Mouse (Mus musculus): ENCODE data around the gene Tubg2. TPM values are rescaled to one million over a fixed set of nuclear protein-coding genes. Genes with fewer than 3 reads are reported as not detected.
A peak's percentile ranks its signal among the peaks of the same experiment; 100 is the strongest.

Tubg2 gene
- polyA plus RNA-seq, 1 experiment from 2014 or later: 34.6 TPM

GRCm38 (mm10) chr11:101170354-101170810 is 14.7 kb downstream of the Tubg2 start, which contains the start of gene Cntnap1:
Cntnap1 (plus strand) TSS chr11:101170523.
- Histone ChIP-seq H3K4me2 (peak within 1 kb of the TSS; percentile 91), H3K4me1 (replicated peaks) (peaks cover 67% of the 10 kb centered on the region), H3K4me3 (peak within 1 kb of the TSS; percentile 76), H3K27me3 (peaks cover 72% of the 10 kb centered on the region), H3K36me3 (peaks cover 24% of the 10 kb centered on the region), H3K9me3 (no peaks in the 10 kb centered on the region), H3K27ac (peak within 1 kb of the TSS; percentile 87), H3K9ac (peak within 1 kb of the TSS; percentile 83)
- ATAC-seq (ENCODE audit: low FRiP score): no peak
- under 1% methylated on average over 35 of the region's 35 CpGs for WGBS

DNA sequence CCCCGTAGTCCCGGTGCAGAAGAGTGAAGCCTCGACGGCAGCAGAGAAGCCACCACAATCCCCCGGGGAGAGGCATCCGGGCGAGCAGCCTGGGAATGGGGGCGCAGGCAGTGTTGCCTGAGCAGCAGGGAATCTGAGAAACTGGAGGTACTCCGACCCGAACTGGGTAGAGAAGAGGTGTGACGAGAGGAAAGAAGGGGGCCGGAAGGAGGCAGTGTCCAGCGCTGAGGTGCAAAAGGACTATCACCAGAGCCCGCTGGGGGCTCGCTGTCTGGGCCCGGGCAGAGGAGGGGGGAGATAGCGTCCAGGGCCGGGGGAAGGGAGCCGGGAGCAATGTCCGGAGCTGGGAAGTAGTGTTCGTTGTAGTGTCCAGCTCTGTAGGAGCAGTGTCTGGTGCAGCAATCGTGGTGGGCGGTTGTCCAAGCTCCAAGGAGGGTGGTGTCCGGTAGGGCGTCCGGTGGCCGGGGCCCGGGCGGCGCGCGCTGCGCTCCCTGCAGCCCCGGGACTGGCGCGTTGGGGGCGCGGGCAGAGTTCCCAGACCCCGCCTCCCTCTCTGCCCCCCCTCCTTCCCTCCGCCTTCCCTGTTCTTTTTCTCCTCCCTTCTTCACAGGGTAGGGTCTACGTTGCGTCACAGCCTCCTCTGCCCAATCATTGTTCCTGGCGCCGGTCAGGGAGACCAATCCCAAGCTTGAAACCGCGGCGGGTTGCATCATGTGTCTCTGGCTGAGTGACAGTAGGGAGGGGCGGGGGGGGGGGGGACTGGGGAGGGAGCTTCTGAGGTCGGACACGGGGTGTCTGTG is 15.3 kb downstream of the Tubg2 start, which contains the start of gene Plekhh3:
TSS of gene Plekhh3 (minus strand) at position 541 of the 800 bp plus-strand sequence.
- peaks cover 71% of the 10 kb centered on the region for H3K4me1 ChIP-seq (replicated peaks)
- peak within 1 kb of the TSS; percentile 76 for H3K4me3 ChIP-seq
- peaks cover 21% of the 10 kb centered on the region for H3K36me3 ChIP-seq
- peak within 1 kb of the TSS; percentile 83 for H3K9ac ChIP-seq
- under 1% methylated on average over 40 of the region's 50 CpGs for WGBS
- H3K9me3 ChIP-seq: no peaks in the 10 kb centered on the region
- ATAC-seq (ENCODE audit: low FRiP score): peak; percentile 96
- H3K27ac ChIP-seq: peak within 1 kb of the TSS; percentile 89
- H3K27me3 ChIP-seq: peaks cover 69% of the 10 kb centered on the region
- H3K4me2 ChIP-seq: peak within 1 kb of the TSS; percentile 91

- H3K36me3 ChIP-seq: peaks cover 12% of the 10 kb centered on the region
- peak overlapping the region; percentile 83 for H3K4me2 ChIP-seq
- H3K4me3 ChIP-seq: peak overlapping the region; percentile 49
- under 1% methylated on average over 31 of the region's 31 CpGs for WGBS
- H3K27ac ChIP-seq: peak overlapping the region; percentile 89
- H3K27me3 ChIP-seq: peaks cover 66% of the 10 kb centered on the region
- H3K9me3 ChIP-seq: no peaks in the 10 kb centered on the region
- ATAC-seq (ENCODE audit: low FRiP score): peak; percentile 46
- peaks cover 77% of the 10 kb centered on the region for H3K4me1 ChIP-seq (replicated peaks)
- H3K9ac ChIP-seq: peak overlapping the region; percentile 69
These were observed 16.2 kb downstream of the Tubg2 start for GRCm38 (mm10) chr11:101171721-101172433.

GRCm38 (mm10) chr11:101172434-101172815 is 16.7 kb downstream of the Tubg2 start:
- 20% methylated on average over 5 of the region's 5 CpGs for WGBS
- Histone ChIP-seq H3K27ac (peak overlapping the region; percentile 89), H3K4me1 (replicated peaks) (peaks cover 83% of the 10 kb centered on the region), H3K27me3 (peaks cover 66% of the 10 kb centered on the region), H3K4me3 (peak overlapping the region; percentile 49), H3K9me3 (no peaks in the 10 kb centered on the region), H3K36me3 (peaks cover 6% of the 10 kb centered on the region), H3K9ac (peak overlapping the region; percentile 69), H3K4me2 (peak overlapping the region; percentile 83)
- no peak for ATAC-seq (ENCODE audit: low FRiP score)

- Histone ChIP-seq H3K4me2 (peak overlapping the region; percentile 59), H3K4me3 (peak overlapping the region; percentile 32), H3K27me3 (peaks cover 66% of the 10 kb centered on the region), H3K9ac (peak overlapping the region; percentile 73; the same call in 1 of the 2 replicates), H3K36me3 (no peaks in the 10 kb centered on the region), H3K9me3 (no peaks in the 10 kb centered on the region), H3K4me1 (replicated peaks) (peaks cover 88% of the 10 kb centered on the region), H3K27ac (no peak overlapping the region)
- no peak for ATAC-seq (ENCODE audit: low FRiP score)
- 4% methylated on average over 11 of the region's 11 CpGs for WGBS
These were observed 17.4 kb downstream of the Tubg2 start for GRCm38 (mm10) chr11:101173112-101173511.

DNA sequence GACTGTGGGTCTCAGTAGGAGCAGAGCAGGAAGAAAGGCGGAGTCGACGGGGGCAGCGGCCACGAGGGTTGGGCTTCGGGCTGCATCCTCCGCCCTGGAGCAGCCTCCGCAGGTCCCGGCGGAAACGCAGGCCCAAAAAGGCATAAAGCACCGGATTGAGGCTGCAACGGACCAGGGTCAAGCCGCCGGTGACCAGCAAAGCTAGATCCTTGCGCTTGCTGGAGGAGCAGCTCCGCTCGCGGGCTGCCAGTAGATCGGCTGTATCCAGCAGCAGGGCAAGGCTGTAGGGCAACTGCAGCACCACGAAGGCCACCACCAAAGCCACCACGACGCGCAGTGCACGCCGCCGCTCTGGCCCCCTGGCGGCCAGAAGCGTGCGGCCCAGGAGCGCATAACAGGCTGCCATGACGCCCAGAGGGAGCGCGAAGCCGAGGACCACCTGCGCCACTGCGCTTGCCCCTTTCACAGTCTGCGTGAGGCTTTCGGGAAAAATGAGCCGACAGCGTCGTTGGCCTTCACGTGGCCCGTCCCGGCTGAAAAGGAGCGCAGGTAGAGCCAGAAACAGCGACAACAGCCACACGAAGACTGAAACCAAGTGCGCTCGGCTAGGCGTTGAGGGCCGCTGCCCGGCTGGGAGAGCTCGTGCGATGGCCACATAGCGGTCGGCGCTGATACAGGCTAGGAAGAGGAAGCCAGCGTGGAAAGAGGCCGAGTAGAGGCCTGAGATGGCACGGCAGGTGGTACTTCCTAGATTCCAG is 18.1 kb downstream of the Tubg2 start:
- WGBS: under 1% methylated on average over 61 of the region's 61 CpGs
- peak overlapping the region; percentile 32 for H3K4me3 ChIP-seq
- peak overlapping the region; percentile 71 for H3K27ac ChIP-seq
- H3K4me2 ChIP-seq: peak overlapping the region; percentile 59
- H3K9me3 ChIP-seq: no peaks in the 10 kb centered on the region
- no peaks in the 10 kb centered on the region for H3K36me3 ChIP-seq
- H3K4me1 ChIP-seq (replicated peaks): peaks cover 87% of the 10 kb centered on the region
- peak; percentile 33 for ATAC-seq (ENCODE audit: low FRiP score)
- H3K27me3 ChIP-seq: peaks cover 66% of the 10 kb centered on the region
- peak overlapping the region; percentile 73 for H3K9ac ChIP-seq

DNA sequence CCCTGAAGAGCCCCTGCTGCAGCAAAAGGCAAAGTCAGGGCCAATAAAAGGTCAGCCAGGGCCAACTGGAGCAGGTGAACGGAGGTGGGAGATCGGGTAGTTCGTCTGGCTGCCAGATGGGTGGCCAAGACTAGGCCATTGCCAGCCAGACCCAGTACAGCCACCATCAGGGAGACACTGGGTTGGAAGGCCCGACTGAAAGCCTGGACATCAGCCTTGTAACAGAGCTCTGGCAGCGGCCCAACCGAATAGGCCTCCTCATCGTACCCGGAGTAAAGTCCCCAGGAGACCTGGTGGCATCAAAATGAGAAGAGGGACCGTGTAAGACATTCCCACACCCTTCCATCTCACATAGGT is 18.7 kb downstream of the Tubg2 start:
- ATAC-seq (ENCODE audit: low FRiP score): no peak
- H3K4me3 ChIP-seq: peak overlapping the region; percentile 32
- H3K27me3 ChIP-seq: peaks cover 66% of the 10 kb centered on the region
- H3K36me3 ChIP-seq: no peaks in the 10 kb centered on the region
- 21% methylated on average over 9 of the region's 9 CpGs for WGBS
- peak overlapping the region; percentile 73 for H3K9ac ChIP-seq
- H3K4me2 ChIP-seq: peak overlapping the region; percentile 59
- peaks cover 82% of the 10 kb centered on the region for H3K4me1 ChIP-seq (replicated peaks)
- H3K27ac ChIP-seq: peak overlapping the region; percentile 71
- H3K9me3 ChIP-seq: no peaks in the 10 kb centered on the region

DNA sequence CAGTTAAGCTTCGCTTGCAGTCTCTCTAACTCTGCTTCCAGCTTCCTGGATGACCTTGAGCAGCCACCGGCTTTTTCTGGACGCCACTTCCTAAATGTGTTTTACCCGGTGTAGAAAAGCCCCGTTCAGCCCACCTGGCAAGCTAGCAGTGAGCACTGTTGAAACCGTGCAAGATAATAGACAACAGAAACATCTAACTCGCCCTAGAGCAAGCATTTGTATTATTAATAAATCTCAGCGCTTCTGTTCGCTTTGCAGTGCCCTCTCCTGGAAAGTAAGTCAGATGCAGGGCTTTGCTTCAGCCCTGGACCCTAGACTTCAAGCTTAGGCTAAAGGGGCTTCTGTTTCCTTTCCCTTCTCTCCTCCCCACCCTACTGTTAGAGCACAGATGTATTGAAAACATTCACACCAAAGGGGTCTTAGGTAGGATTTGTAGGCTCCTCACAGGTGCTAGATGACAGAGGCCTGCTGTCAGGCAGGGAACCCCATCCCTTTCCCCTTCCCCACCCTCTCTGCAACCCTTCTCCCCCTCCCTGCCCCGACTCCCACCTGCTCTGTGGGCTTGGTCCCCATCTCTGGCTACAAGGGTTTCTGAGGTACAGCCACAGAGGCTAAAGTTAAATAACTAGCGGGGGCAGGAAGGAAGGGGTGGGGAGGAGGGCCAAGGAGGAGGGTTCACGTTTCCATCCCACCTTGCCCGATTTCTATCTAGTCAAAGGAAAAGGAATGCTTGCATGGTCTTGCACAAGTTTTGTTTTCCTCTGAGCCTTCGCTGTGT is 19.3 kb downstream of the Tubg2 start, which contains the start of gene Ccr10:
TSS of gene Ccr10 (minus strand) at position 593 of the 778 bp plus-strand sequence.
- Histone ChIP-seq H3K9ac (peak within 1 kb of the TSS; percentile 73), H3K36me3 (no peaks in the 10 kb centered on the region), H3K4me3 (peak within 1 kb of the TSS; percentile 43), H3K9me3 (no peaks in the 10 kb centered on the region), H3K4me1 (replicated peaks) (peaks cover 75% of the 10 kb centered on the region), H3K4me2 (peak within 1 kb of the TSS; percentile 59), H3K27ac (peak within 1 kb of the TSS; percentile 71), H3K27me3 (peaks cover 63% of the 10 kb centered on the region)
- WGBS: 19% methylated on average over 14 of the region's 14 CpGs
- ATAC-seq (ENCODE audit: low FRiP score): no peak

GRCm38 (mm10) chr11:101175636-101176116 is 20.0 kb downstream of the Tubg2 start:
- peak overlapping the region; percentile 59 for H3K4me2 ChIP-seq
- ATAC-seq (ENCODE audit: low FRiP score): no peak
- no peaks in the 10 kb centered on the region for H3K36me3 ChIP-seq
- peaks cover 59% of the 10 kb centered on the region for H3K27me3 ChIP-seq
- peak overlapping the region; percentile 67; the same call in 1 of the 2 replicates for H3K9ac ChIP-seq
- peaks cover 69% of the 10 kb centered on the region for H3K4me1 ChIP-seq (replicated peaks)
- 9% methylated on average over 11 of the region's 11 CpGs for WGBS
- H3K27ac ChIP-seq: peak overlapping the region; percentile 58; the same call in 1 of the 2 replicates
- peak overlapping the region; percentile 43 for H3K4me3 ChIP-seq
- H3K9me3 ChIP-seq: no peaks in the 10 kb centered on the region

GRCm38 (mm10) chr11:101176117-101176691 is 20.5 kb downstream of the Tubg2 start:
- WGBS: 2% methylated on average over 25 of the region's 25 CpGs
- ATAC-seq (ENCODE audit: low FRiP score): no peak
- Histone ChIP-seq H3K4me2 (peak overlapping the region; percentile 59), H3K9ac (peak overlapping the region; percentile 67), H3K36me3 (no peaks in the 10 kb centered on the region), H3K27me3 (peaks cover 59% of the 10 kb centered on the region), H3K27ac (peak overlapping the region; percentile 58), H3K9me3 (no peaks in the 10 kb centered on the region), H3K4me1 (replicated peaks) (peaks cover 66% of the 10 kb centered on the region), H3K4me3 (peak overlapping the region; percentile 43)

All from hindbrain, embryonic 13.5 days (tissue).